Mouse (Mus musculus): ENCODE measurements around the gene Zfp592. TPM values are rescaled to one million over a fixed set of nuclear protein-coding genes. Genes with fewer than 3 reads are reported as not detected.

The Zfp592 gene
- polyA plus RNA-seq, 1 experiment from 2014 or later: 10.7 TPM

DNA sequence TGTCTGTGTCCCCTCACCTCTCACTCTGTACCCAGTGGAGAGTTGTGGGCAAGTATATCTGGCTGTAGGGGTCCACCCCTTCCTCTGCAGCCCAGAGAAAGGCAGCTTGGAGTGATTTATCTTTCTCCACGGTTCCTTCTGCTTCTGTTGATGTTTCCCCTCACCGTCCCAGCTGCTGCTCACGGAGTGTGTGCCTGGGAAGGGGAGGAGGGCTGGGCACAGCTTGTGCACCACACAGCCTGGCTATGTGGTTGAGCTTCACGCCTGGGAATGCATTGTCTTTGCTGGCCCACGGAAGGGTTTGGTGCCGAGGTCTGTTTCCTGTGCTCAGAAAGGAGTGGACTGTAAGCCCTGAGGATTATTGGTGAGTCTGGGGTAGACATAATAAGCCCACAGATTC, 73.2 kb downstream of the Zfp592 start:
- 22% methylated on average over 6 of the region's 6 CpGs for WGBS
- ATAC-seq: no peak

DNA sequence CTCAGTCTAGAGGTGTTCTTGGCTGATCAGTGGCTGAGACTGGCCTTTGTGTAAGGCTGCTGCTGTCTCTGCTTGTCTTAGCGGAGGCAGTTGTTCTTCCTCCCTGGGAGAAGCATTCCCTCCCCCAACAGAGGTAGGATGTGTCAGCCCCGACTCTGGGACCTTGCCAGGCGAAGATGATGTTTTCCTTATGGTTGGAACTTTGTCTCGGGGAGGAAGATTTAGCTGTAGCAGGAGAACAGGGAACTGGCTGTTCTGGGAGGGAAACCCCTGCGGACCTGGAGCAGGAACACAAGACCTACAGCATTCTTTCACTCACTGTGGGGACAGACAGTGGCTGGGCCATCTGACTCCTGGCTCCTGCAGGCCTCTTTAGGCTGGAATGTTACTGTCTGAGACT, 79.0 kb downstream of the Zfp592 start:
- H3K9me3 ChIP-seq: no peaks in the 10 kb centered on the region
- peak overlapping the region; percentile 40; the same call in 1 of the 2 replicates for H3K27ac ChIP-seq
- WGBS: 30% methylated on average over 5 of the region's 5 CpGs
- H3K4me2 ChIP-seq (replicated peaks): no peak overlapping the region
- H3K4me3 ChIP-seq (replicated peaks): no peak overlapping the region
- no peak; the same call in 1 of the 2 replicates for ATAC-seq
- peaks cover 24% of the 10 kb centered on the region for H3K4me1 ChIP-seq (replicated peaks)
- H3K9ac ChIP-seq: no peak overlapping the region
- no peaks in the 10 kb centered on the region for H3K36me3 ChIP-seq
- H3K27me3 ChIP-seq (replicated peaks): no peaks in the 10 kb centered on the region

More for the DNA sequence above, 73.2 kb downstream of the Zfp592 start:
- H3K4me3 ChIP-seq (replicated peaks): no peak overlapping the region
- no peaks in the 10 kb centered on the region for H3K36me3 ChIP-seq
- no peak overlapping the region for H3K4me2 ChIP-seq (replicated peaks)
- no peaks in the 10 kb centered on the region for H3K9me3 ChIP-seq
- 0 out of 2 replicates have a peak, but pooled peaks cover 3% of the 10 kb centered on the region for H3K4me1 ChIP-seq (replicated peaks)
- H3K27ac ChIP-seq: no peak overlapping the region
- H3K9ac ChIP-seq: no peak overlapping the region
- H3K27me3 ChIP-seq (replicated peaks): no peaks in the 10 kb centered on the region

DNA sequence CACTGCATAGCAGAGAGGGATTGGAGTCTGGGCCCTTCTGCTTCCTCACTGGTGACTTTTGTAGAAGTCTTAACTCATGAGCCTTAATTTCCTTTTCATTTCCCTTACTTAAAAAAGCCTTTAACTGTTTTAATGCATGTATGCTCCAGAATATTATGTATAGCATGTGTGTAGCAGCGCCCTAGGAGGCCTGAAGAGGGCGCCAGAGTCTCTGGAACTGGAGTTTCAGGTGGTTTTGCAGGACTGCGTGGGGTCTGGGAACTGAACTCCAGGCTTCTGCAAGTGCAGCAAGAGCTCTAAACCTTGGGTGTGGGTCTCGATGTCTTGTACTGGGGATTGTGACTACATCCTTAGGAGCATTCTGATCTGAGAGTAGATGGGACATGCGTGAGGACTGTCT, 79.8 kb downstream of the Zfp592 start:
- H3K27ac ChIP-seq: no peak overlapping the region

DNA sequence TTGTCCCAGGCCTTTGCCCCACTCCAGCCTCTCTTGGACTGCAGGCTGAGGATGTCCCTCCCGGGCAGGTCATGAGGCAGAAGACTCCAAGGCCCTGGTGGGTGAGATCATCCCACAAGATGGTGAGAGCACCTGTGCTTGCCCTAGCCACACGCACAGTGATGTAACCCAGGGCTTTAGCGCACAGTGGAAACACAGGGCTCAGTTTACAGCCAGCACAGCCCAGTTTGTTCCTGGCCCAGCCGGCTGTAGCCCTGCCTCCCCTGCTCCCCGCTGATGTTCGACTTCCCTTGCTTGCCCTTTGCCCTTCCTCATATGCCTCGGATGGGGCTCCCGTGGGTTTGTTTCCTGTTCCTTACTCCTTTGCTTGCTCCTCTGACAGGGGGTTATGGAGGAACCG, 81.1 kb downstream of the Zfp592 start:
- no peaks in the 10 kb centered on the region for H3K27me3 ChIP-seq (replicated peaks)
- no peaks in the 10 kb centered on the region for H3K36me3 ChIP-seq
- peak; percentile 78 for ATAC-seq
- no peak overlapping the region for H3K9ac ChIP-seq
- no peak overlapping the region; the same call in 1 of the 2 replicates for H3K4me2 ChIP-seq (replicated peaks)
- no peaks in the 10 kb centered on the region for H3K9me3 ChIP-seq
- peaks cover 27% of the 10 kb centered on the region for H3K4me1 ChIP-seq (replicated peaks)
- H3K27ac ChIP-seq: peak overlapping the region; percentile 68
- 26% methylated on average over 9 of the region's 9 CpGs for WGBS
- no peak overlapping the region for H3K4me3 ChIP-seq (replicated peaks)

More for the DNA sequence above, 79.8 kb downstream of the Zfp592 start:
- no peak overlapping the region for H3K4me2 ChIP-seq (replicated peaks)
- H3K9me3 ChIP-seq: no peaks in the 10 kb centered on the region
- no peaks in the 10 kb centered on the region for H3K36me3 ChIP-seq
- no peak overlapping the region for H3K4me3 ChIP-seq (replicated peaks)
- H3K27me3 ChIP-seq (replicated peaks): no peaks in the 10 kb centered on the region
- peaks cover 24% of the 10 kb centered on the region for H3K4me1 ChIP-seq (replicated peaks)
- H3K9ac ChIP-seq: no peak overlapping the region
- 83% methylated on average over 5 of the region's 5 CpGs for WGBS
- no peak for ATAC-seq

DNA sequence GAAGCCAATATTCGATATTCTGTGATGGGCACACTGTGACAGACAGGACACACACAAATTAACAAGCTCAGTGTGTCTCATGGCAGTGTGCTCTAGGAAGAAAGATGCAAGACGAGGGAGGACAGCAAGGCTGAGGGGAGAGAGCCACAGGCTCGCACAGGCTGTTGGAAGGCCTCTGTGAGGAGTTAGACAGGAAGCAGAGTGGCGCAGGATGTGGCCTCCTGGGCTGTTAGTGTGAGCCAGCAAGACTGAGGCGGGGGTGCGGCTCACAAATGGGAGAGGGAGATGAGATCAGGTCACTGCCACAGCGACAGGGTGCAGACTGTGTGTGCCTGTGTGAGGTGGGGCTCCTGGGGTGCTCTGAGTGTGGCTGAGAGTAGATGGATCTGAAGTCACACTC, 81.8 kb downstream of the Zfp592 start:
- 41% methylated on average over 7 of the region's 7 CpGs for WGBS
- ATAC-seq: no peak
- Histone ChIP-seq H3K4me2 (replicated peaks) (no peak overlapping the region), H3K9me3 (no peaks in the 10 kb centered on the region), H3K4me1 (replicated peaks) (peaks cover 27% of the 10 kb centered on the region), H3K27ac (0 out of 2 replicates have a peak overlapping the region, but pooled peaks have one; percentile 33), H3K36me3 (no peaks in the 10 kb centered on the region), H3K27me3 (replicated peaks) (no peaks in the 10 kb centered on the region), H3K9ac (no peak overlapping the region), H3K4me3 (replicated peaks) (no peak overlapping the region)

DNA sequence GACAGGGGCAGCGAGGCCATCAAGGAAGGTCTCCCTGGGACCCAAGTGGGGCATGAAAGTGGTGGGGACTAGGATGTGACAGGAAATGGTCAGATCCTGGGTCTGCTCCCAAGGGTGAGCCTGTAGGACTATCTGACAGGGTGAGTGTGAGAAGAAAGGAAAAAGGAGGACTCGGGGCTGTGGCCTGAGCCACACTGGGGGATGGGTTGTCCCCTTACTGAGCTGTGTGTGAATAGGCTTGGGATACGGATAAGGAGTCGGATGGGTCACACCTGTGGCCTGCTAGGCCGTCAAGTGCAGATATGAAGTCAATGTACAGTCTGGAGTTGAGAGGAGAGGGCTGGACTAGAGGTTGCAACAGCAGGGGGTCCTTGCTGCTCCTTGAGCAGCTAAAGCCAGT, 82.3 kb downstream of the Zfp592 start:
- no peak overlapping the region for H3K4me2 ChIP-seq (replicated peaks)
- 84% methylated on average over 5 of the region's 5 CpGs for WGBS
- no peaks in the 10 kb centered on the region for H3K9me3 ChIP-seq
- H3K4me1 ChIP-seq (replicated peaks): peaks cover 29% of the 10 kb centered on the region
- no peak for ATAC-seq
- H3K27me3 ChIP-seq (replicated peaks): no peaks in the 10 kb centered on the region
- H3K36me3 ChIP-seq: no peaks in the 10 kb centered on the region
- no peak overlapping the region for H3K9ac ChIP-seq
- 0 out of 2 replicates have a peak overlapping the region, but pooled peaks have one; percentile 33 for H3K27ac ChIP-seq
- H3K4me3 ChIP-seq (replicated peaks): no peak overlapping the region

DNA sequence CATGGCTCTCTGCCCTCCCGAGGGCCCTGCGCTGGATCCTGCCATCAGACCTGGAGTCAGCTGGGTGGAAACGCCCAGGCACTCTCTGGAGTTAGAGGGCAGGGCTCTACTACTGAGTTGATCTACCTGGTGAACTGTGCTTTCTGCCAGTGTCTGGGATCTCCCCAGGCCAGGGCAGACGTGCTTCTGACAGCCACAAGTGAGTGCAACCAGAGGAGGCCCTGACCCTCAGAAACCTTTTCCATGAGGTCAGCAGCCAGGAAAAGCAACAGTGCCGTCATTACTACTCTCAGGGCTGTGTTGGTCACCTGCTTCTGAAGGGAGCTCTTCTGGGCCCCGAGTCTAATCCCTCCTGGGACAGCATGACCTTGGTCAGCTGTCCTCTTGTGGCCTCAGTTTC, 83.5 kb downstream of the Zfp592 start:
- Histone ChIP-seq H3K4me2 (replicated peaks) (no peak overlapping the region), H3K4me1 (replicated peaks) (peaks cover 33% of the 10 kb centered on the region), H3K36me3 (no peaks in the 10 kb centered on the region), H3K9me3 (no peaks in the 10 kb centered on the region), H3K4me3 (replicated peaks) (no peak overlapping the region), H3K27me3 (replicated peaks) (no peaks in the 10 kb centered on the region), H3K27ac (no peak overlapping the region), H3K9ac (no peak overlapping the region)
- ATAC-seq: no peak
- WGBS: 69% methylated on average over 6 of the region's 6 CpGs

DNA sequence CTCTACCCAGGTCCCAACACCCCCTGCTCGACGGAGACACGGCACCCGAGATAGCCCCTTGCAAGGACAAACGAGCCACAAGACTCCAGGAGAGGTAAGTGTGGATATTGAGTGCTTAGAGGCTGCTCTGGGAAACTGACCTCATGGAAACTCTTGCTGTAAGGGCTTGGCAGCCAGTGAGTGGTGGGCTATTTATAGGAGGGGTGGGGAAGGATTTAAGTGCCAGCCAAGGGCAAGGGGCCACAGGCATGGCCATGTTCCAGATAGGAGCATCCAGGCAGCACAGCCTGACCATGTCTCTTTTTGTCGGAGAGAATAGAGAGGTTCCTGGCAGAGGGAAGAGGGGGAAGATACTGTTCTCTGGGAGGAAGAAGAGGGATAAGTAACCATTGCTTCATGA, 85.3 kb downstream of the Zfp592 start:
- H3K9me3 ChIP-seq: no peaks in the 10 kb centered on the region
- no peak overlapping the region for H3K9ac ChIP-seq
- no peaks in the 10 kb centered on the region for H3K27me3 ChIP-seq (replicated peaks)
- H3K4me1 ChIP-seq (replicated peaks): peaks cover 25% of the 10 kb centered on the region
- no peaks in the 10 kb centered on the region for H3K36me3 ChIP-seq
- H3K27ac ChIP-seq: no peak overlapping the region
- no peak overlapping the region for H3K4me2 ChIP-seq (replicated peaks)
- 79% methylated on average over 6 of the region's 6 CpGs for whole genome bisulfite sequencing
- no peak for ATAC-seq
- no peak overlapping the region for H3K4me3 ChIP-seq (replicated peaks)

DNA sequence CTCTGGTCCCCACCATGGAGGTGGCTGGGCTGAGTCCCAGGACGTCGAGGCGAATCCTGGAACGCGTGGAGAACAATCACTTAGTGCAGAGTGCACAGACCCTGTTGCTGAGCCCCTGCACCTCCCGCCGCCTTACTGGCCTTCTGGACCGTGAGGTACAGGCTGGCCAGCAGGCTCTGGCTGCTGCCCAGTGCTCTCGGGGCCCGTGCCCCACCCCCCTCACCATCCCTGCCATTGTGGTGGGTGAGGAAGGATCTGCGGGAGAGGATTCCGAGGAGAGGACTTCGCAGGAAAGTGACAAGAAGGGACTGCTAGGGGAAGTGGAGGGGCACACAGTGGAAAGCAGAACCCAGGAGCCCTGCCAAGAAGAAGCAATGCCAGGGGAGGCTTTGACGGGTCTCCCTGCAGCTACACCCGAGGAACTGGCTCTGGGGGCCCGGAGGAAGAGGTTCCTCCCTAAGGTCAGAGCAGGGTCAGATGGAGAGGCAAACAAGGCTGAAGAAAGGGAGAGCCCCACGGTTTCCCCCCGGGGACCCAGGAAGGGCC, 100.0 kb downstream of the Zfp592 start:
- Histone ChIP-seq H3K4me2 (replicated peaks) (no peak overlapping the region), H3K27ac (peak overlapping the region; percentile 82), H3K4me3 (replicated peaks) (no peak overlapping the region), H3K36me3 (no peaks in the 10 kb centered on the region), H3K27me3 (replicated peaks) (no peaks in the 10 kb centered on the region), H3K9ac (no peak overlapping the region), H3K4me1 (replicated peaks) (peaks cover 8% of the 10 kb centered on the region), H3K9me3 (no peaks in the 10 kb centered on the region)
- no peak for ATAC-seq
- WGBS: 49% methylated on average over 18 of the region's 18 CpGs

DNA sequence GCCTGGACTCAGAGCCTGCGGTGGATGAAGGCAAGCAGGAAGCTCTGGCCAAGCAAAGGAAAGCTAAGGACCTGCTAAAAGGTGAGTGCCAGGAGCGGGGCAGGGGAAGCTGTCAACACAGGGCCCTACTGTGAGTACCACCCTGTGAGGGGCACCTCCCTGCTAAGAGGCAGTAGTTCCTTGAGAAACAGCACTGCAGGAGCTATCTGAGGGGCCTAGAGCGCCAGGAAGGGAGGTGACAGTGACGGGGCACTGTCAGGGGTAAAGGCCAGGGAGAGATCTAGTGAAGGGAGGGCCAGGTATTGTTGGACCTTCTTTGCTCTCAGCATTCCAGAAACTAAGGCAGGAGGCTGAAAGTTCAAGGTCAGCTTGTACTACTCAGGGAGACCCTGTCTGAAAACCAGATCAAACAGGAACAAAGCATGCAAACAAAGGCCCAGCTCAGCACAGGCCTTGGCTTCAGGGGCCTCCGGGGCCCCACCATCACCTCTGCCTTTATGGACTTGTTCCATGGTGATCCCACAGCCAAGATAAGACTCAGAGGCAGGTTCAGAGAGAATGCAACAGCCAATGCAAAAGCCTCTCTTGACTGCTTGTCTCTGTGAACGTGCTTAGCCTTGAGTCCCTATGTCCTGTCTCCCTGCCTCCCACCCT, 100.8 kb downstream of the Zfp592 start:
- H3K4me1 ChIP-seq (replicated peaks): peaks cover 8% of the 10 kb centered on the region
- WGBS: 59% methylated on average over 6 of the region's 6 CpGs
- H3K4me2 ChIP-seq (replicated peaks): no peak overlapping the region
- no peaks in the 10 kb centered on the region for H3K27me3 ChIP-seq (replicated peaks)
- H3K4me3 ChIP-seq (replicated peaks): no peak overlapping the region
- no peak overlapping the region for H3K9ac ChIP-seq
- no peaks in the 10 kb centered on the region for H3K36me3 ChIP-seq
- peak; percentile 96 for ATAC-seq
- peak overlapping the region; percentile 82 for H3K27ac ChIP-seq
- no peaks in the 10 kb centered on the region for H3K9me3 ChIP-seq

Other genes with a start within 250 kb of the Zfp592 start
- gene Iqgap1, start 167.7 kb upstream of the Zfp592 start, polyA plus RNA-seq (2015; fragmentation: Nextera tagmentation; extraction: Ambion mirVana): 72.9 and 76.2 TPM in 2 replicates
- gene Zscan2, start 132.8 kb upstream of the Zfp592 start, polyA plus RNA-seq (2015; fragmentation: Nextera tagmentation; extraction: Ambion mirVana): 1.1 and 1.6 TPM in 2 replicates
- 32.8 and 35.7 TPM in 2 replicates for gene Wdr73, start 92.4 kb upstream of the Zfp592 start, polyA plus RNA-seq (2015; fragmentation: Nextera tagmentation; extraction: Ambion mirVana)
- gene Nmb, start 88.6 kb upstream of the Zfp592 start, polyA plus RNA-seq (2015; fragmentation: Nextera tagmentation; extraction: Ambion mirVana): 4.5 and 4.6 TPM in 2 replicates
- 246 and 254 TPM in 2 replicates for gene Sec11a, start 45.9 kb upstream of the Zfp592 start, polyA plus RNA-seq (2015; fragmentation: Nextera tagmentation; extraction: Ambion mirVana)
- 4.0 and 5.2 TPM in 2 replicates for gene Alpk3, start 63.9 kb downstream of the Zfp592 start, polyA plus RNA-seq (2015; fragmentation: Nextera tagmentation; extraction: Ambion mirVana)
- 5.1 and 6.9 TPM in 2 replicates for gene Slc28a1, start 121.1 kb downstream of the Zfp592 start, polyA plus RNA-seq (2015; fragmentation: Nextera tagmentation; extraction: Ambion mirVana)
- 2.7 and 3.3 TPM in 2 replicates for gene Pde8a, start 219.9 kb downstream of the Zfp592 start, polyA plus RNA-seq (2015; fragmentation: Nextera tagmentation; extraction: Ambion mirVana)